Mouse (Mus musculus): ENCODE measurements around the gene Tex10.
"Not testable (repeated sequence)": the region's sequence is repeated elsewhere in the genome, so short reads cannot be mapped to it uniquely, and the experiment has no call there.

The Tex10 gene

GRCm38 (mm10) chr4:48405724-48406491 lies 67.4 kb downstream of the Tex10 start:
- DNase-seq (ENCODE audit: low read depth, low spot score), result not testable (repeated sequence)

GRCm38 (mm10) chr4:48403066-48403640 lies 70.1 kb downstream of the Tex10 start:
- DNase-seq (ENCODE audit: low read depth, low spot score), result no peak

- DNase-seq (ENCODE audit: low read depth, low spot score), result no peak
Measured at GRCm38 (mm10) chr4:48396949-48397348, 76.3 kb downstream of the Tex10 start.

GRCm38 (mm10) chr4:48382506-48382905 lies 90.8 kb downstream of the Tex10 start:
- no peak for DNase-seq (ENCODE audit: low read depth, low spot score)

GRCm38 (mm10) chr4:48380940-48381339 lies 92.3 kb downstream of the Tex10 start:
- peak; percentile 79 for DNase-seq (ENCODE audit: low read depth, low spot score)

Measured in brain, embryonic 18.5 days (tissue).